Mouse (Mus musculus) ovary, adult 18-20 months (tissue): ENCODE results near the gene Nup205.

Experiments
- DNase-seq: peaks from one replicate; pipeline ENCODE4 v3.0.0; 2022; ENCODE audit warnings: low spot score, mixed read lengths

Nup205 gene

DNA sequence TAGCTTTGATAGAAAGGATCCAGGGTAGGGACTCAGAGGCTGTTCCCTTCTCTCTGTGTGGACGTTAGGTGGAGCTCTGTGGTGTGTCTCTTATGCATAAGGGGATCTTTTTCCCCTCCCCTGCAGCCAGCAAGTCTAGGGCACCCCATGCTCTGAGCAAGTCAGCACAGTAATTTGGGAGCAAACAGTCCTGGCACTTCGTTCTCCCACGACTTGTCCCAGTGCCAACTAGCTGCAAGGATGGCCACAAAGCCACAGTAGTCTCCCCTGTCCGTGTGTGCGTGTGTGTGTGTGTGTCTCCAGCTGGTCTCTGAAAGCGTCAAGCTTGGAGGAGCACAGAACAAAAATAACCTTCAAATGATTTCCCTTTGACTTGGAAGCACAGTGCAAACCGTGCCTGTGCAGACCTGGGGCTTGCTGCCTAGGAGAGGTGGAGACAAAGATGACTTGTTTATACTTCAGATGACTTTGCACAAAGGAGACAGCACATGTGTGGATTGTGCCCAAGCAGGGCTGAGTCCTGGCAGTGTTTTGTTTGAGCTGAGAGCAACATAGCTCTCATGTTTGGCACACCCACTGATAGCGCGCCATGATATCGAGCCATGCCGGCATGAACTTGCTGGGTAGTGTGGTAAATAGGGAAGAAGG lies 111.0 kb downstream of the Nup205 start:
- peak; percentile 77 for DNase-seq

DNA sequence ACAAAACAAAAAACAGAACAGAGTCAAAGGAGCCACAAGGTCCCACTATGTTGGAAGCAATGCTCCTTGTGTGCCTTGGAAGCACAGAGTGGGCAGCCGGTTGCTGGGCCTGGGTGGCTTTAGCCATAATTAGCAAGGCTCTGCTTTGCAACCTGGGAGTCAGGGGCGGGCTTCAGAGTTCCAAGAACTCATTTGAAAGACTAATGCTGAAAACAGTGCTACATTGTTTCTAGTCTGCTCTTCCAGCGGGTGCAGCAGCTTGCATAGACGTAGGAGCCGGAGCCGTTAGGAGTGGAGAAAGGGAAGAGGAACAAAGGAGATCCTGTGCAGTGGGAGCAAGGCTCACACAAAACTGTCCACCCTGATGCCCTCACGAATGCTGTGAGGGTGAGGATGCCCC lies 111.7 kb downstream of the Nup205 start:
- no peak for DNase-seq

GRCm38 (mm10) chr6:35289676-35290075 lies 112.5 kb downstream of the Nup205 start:
- no peak for DNase-seq

- no peak for DNase-seq
These were observed 117.7 kb downstream of the Nup205 start for GRCm38 (mm10) chr6:35294964-35295363.

GRCm38 (mm10) chr6:35297001-35297400 lies 119.8 kb downstream of the Nup205 start:
- peak; percentile 84 for DNase-seq
